Mouse (Mus musculus) olfactory bulb, adult 2 months (tissue): Measurements from ENCODE around the gene Vars2.

Source experiments
- CTCF ChIP-seq: fragments of 200-500 bp; IDR thresholded peaks from 2 replicates; pipeline ENCODE4 v1.5.1; 2012; ENCODE audit warnings: low read depth, mild to moderate bottlenecking, low read length, moderate library complexity; ENCODE audit not compliant: insufficient read depth
- POLR2A ChIP-seq: fragments of 200-500 bp; IDR thresholded peaks from 2 replicates; pipeline ENCODE4 v1.6.1; 2012; ENCODE audit warnings: mild to moderate bottlenecking, low read depth, low read length, moderate library complexity; ENCODE audit not compliant: insufficient read depth

DNA sequence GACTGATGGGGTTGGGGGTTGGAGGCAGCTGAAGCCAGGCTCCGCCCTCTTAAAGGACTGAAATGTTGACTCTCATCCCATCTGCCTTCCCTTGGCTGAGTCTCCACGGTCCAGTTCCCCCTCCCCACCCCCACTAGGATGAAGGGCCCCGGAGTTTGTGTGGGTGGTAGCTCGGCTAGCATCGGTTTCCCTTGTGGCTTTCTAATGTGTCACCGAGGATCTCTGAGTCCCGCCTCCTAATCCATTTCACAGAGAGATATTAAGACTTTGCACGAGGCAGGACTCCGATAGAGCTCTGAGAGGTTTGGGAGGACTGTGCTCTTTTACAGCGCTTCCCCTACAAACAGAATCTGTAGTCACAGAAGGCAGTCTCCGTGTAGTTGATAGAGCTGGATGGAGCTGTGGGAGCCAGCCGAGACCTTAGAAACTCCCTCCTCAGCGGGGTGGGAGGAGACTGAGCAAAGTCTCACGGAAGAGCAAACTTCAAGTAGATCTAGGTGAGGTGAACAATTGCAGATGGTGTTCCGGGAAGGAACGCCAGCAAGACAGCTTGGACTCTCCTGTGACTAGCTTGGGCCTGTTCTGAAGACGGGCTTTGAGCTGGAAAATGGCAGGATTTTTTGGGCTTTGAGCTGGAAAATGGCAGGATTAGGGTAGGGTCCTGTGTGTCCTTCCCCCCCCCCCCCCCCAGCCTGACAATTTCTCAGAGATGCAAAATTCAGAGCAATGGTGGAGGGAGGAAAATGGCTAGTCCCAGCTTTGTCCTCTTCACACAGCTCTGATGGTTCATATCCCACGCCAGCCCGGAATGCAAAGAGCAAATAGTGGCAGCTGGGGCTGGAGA lies 37.5 kb upstream of the Vars2 start, which contains the start of gene Ddr1:
- TF ChIP-seq CTCF: no peak
- TF ChIP-seq POLR2A: no peak
